Mouse (Mus musculus) embryonic facial prominence, embryonic 11.5 days (tissue): ENCODE data around the gene Lsm14a. TPM values are rescaled to one million over a fixed set of nuclear protein-coding genes. Genes with fewer than 3 reads are reported as not detected.

Source experiments
- ATAC-seq: fragments of 200-750 bp; cut with Nextera tagmentation; replicated peaks from 2 replicates; pipeline ENCODE4 v1.8.0; 2017; ENCODE audit warnings: low read depth; ENCODE audit not compliant: insufficient number of reproducible peaks, low FRiP score, low TSS enrichment
- DNase-seq: peaks from one replicate; pipeline ENCODE4 v3.0.0-alpha.2; 2015; ENCODE audit warnings: low spot score
- H3K27ac ChIP-seq: fragments of 300-500 bp; sonication (generic); replicated peaks from 2 replicates; pipeline ENCODE4 v1.5.1; 2014; ENCODE audit warnings: mild to moderate bottlenecking, low read depth, low read length, control low read depth
- H3K27me3 ChIP-seq: fragments of 300-500 bp; sonication (generic); 2 replicates; pipeline ENCODE4 v1.6.1; 2014; ENCODE audit warnings: mild to moderate bottlenecking, low read length, moderate library complexity, mixed read lengths; ENCODE audit not compliant: control insufficient read depth, insufficient read depth
- H3K36me3 ChIP-seq: fragments of 300-500 bp; sonication (generic); replicated peaks from 2 replicates; pipeline ENCODE4 v1.6.1; 2014; ENCODE audit warnings: low read depth, mild to moderate bottlenecking, low read length, moderate library complexity, mixed read lengths; ENCODE audit not compliant: control insufficient read depth, insufficient read depth
- H3K4me1 ChIP-seq: fragments of 300-500 bp; sonication (generic); 2 replicates; pipeline ENCODE4 v1.6.1; 2014; ENCODE audit warnings: low read length, mixed read lengths; ENCODE audit not compliant: control insufficient read depth, insufficient read depth
- H3K4me2 ChIP-seq: fragments of 300-500 bp; sonication (generic); 2 replicates; pipeline ENCODE4 v1.6.1; 2014; ENCODE audit warnings: low read depth, mild to moderate bottlenecking, control low read depth, low read length, moderate library complexity
- H3K4me3 ChIP-seq: fragments of 300-500 bp; sonication (generic); 2 replicates; pipeline ENCODE4 v1.5.1; 2014; ENCODE audit warnings: low read depth, low read length, control low read depth
- H3K9ac ChIP-seq: fragments of 300-500 bp; sonication (generic); replicated peaks from 2 replicates; pipeline ENCODE4 v1.6.1; 2014; ENCODE audit warnings: mild to moderate bottlenecking, control low read depth, low read length
- H3K9me3 ChIP-seq: fragments of 300-500 bp; sonication (generic); replicated peaks from 2 replicates; pipeline ENCODE4 v1.6.1; 2016; ENCODE audit warnings: mild to moderate bottlenecking, low read length, inconsistent platforms, mixed read lengths; ENCODE audit not compliant: control insufficient read depth
- WGBS: fragments of 180-500 bp; shearing (Covaris S2); extraction: QIAGEN DNeasy Blood & Tissue Kit; methylation state at CpG from one replicate; pipeline ENCODE4 v1.1.7; 2014; 5-methylcytosine and 5-hydroxymethylcytosine counted together
- polyA plus RNA-seq: library from polyadenylated mRNA; unstranded; fragments of >200 nt; fragmentation: Nextera tagmentation; extraction: Ambion mirVana; gene quantifications from 2 replicates; pipeline ENCODE4 v1.2.1, GENCODE M21; 2014

Gene Lsm14a
- polyA plus RNA-seq, 1 experiment from 2014 or later, result 78.7 TPM

GRCm38 (mm10) chr7:34308586-34308985 lies 84.5 kb downstream of the Lsm14a start:
- Histone ChIP-seq H3K4me1 (no peaks in the 10 kb centered on the region), H3K36me3 (no peaks in the 10 kb centered on the region), H3K4me3 (no peak overlapping the region), H3K27me3 (no peaks in the 10 kb centered on the region), H3K27ac (no peak overlapping the region), H3K9ac (no peak overlapping the region), H3K9me3 (no peaks in the 10 kb centered on the region), H3K4me2 (no peak overlapping the region)
- DNase-seq (no peak), ATAC-seq (no peak)
- 79% methylated on average over 5 of the region's 5 CpGs for WGBS

- WGBS, result 63% methylated on average over 4 of the region's 4 CpGs
- Histone ChIP-seq H3K4me3 (no peak overlapping the region), H3K4me1 (no peaks in the 10 kb centered on the region), H3K27me3 (no peaks in the 10 kb centered on the region), H3K4me2 (no peak overlapping the region), H3K9ac (no peak overlapping the region), H3K9me3 (0 out of 2 replicates have a peak, but pooled peaks cover 3% of the 10 kb centered on the region), H3K27ac (no peak overlapping the region), H3K36me3 (0 out of 2 replicates have a peak, but pooled peaks cover 2% of the 10 kb centered on the region)
- ATAC-seq (no peak), DNase-seq (no peak)
Observed at GRCm38 (mm10) chr7:34305454-34305853, 87.7 kb downstream of the Lsm14a start.

- DNase-seq (no peak), ATAC-seq (no peak)
- Histone ChIP-seq H3K27ac (no peak overlapping the region), H3K4me2 (no peak overlapping the region), H3K9me3 (0 out of 2 replicates have a peak, but pooled peaks cover 3% of the 10 kb centered on the region), H3K27me3 (no peaks in the 10 kb centered on the region), H3K36me3 (0 out of 2 replicates have a peak, but pooled peaks cover 2% of the 10 kb centered on the region), H3K4me1 (no peaks in the 10 kb centered on the region), H3K9ac (no peak overlapping the region), H3K4me3 (no peak overlapping the region)
- 88% methylated on average over 1 of the region's 1 CpGs for WGBS
Observed at GRCm38 (mm10) chr7:34302651-34303050, 90.5 kb downstream of the Lsm14a start.

- no peak for ATAC-seq
- H3K27ac ChIP-seq, result no peak overlapping the region
- 86% methylated on average over 3 of the region's 3 CpGs for WGBS
Observed at GRCm38 (mm10) chr7:34301952-34302351, 91.2 kb downstream of the Lsm14a start.

GRCm38 (mm10) chr7:34298818-34299217 lies 94.3 kb downstream of the Lsm14a start:
- Histone ChIP-seq H3K4me2 (no peak overlapping the region), H3K4me3 (no peak overlapping the region), H3K9ac (no peak overlapping the region), H3K27ac (no peak overlapping the region), H3K36me3 (0 out of 2 replicates have a peak, but pooled peaks cover 2% of the 10 kb centered on the region), H3K27me3 (no peaks in the 10 kb centered on the region), H3K9me3 (0 out of 2 replicates have a peak, but pooled peaks cover 3% of the 10 kb centered on the region), H3K4me1 (no peaks in the 10 kb centered on the region)
- ATAC-seq, result no peak
- 87% methylated on average over 2 of the region's 2 CpGs for WGBS
- no peak for DNase-seq

More at GRCm38 (mm10) chr7:34301952-34302351, 91.2 kb downstream of the Lsm14a start:
- Histone ChIP-seq H3K4me1 (no peaks in the 10 kb centered on the region), H3K9ac (no peak overlapping the region), H3K4me3 (no peak overlapping the region), H3K27me3 (no peaks in the 10 kb centered on the region), H3K4me2 (no peak overlapping the region), H3K9me3 (0 out of 2 replicates have a peak, but pooled peaks cover 3% of the 10 kb centered on the region), H3K36me3 (0 out of 2 replicates have a peak, but pooled peaks cover 2% of the 10 kb centered on the region)
- no peak for DNase-seq

GRCm38 (mm10) chr7:34296124-34296523 lies 97.0 kb downstream of the Lsm14a start:
- DNase-seq (no peak), ATAC-seq (no peak)
- H3K4me1 ChIP-seq, result no peaks in the 10 kb centered on the region
- no peaks in the 10 kb centered on the region for H3K27me3 ChIP-seq
- H3K9me3 ChIP-seq, result no peaks in the 10 kb centered on the region
- no peak overlapping the region for H3K27ac ChIP-seq
- no peak overlapping the region for H3K4me2 ChIP-seq
- H3K36me3 ChIP-seq, result no peaks in the 10 kb centered on the region
- H3K4me3 ChIP-seq, result no peak overlapping the region
- H3K9ac ChIP-seq, result no peak overlapping the region
- 95% methylated on average over 3 of the region's 3 CpGs for WGBS

Other genes with a start within 250 kb of the Lsm14a start
- 285 and 288 TPM in 2 replicates for gene Uba2, start 223.7 kb downstream of the Lsm14a start, polyA plus RNA-seq
- gene Pdcd2l, start 196.7 kb downstream of the Lsm14a start, polyA plus RNA-seq, result 59.0 and 60.9 TPM in 2 replicates
- gene Gpi1, start 163.0 kb downstream of the Lsm14a start, polyA plus RNA-seq, result 287 and 295 TPM in 2 replicates
- gene Gm6096, start 142.3 kb downstream of the Lsm14a start, polyA plus RNA-seq, result not detected in 2 replicates
- 28.6 and 30.6 TPM in 2 replicates for gene 4931406P16Rik, start 79.8 kb downstream of the Lsm14a start, polyA plus RNA-seq